Mouse (Mus musculus) gastrocnemius, postnatal 4 days (tissue): ENCODE data around the gene Adamtsl1. TPM values are rescaled to one million over a fixed set of nuclear protein-coding genes. Genes with fewer than 3 reads are reported as not detected.

Experiments
- DNase-seq, 2 experiments: peaks; one replicate each; pipeline ENCODE4 v3.0.0; 2021 to 2022; ENCODE audit warnings: low spot score in 2 of 2, mixed read lengths in 2 of 2
- total RNA-seq, 2 experiments: library from RNA; stranded (reverse); gene quantifications; 2 replicates each; pipeline ENCODE4 v1.2.3; 2021

Adamtsl1 gene
- total RNA-seq, 2 experiments from 2014 or later = 25.0 to 26.6 TPM

DNA sequence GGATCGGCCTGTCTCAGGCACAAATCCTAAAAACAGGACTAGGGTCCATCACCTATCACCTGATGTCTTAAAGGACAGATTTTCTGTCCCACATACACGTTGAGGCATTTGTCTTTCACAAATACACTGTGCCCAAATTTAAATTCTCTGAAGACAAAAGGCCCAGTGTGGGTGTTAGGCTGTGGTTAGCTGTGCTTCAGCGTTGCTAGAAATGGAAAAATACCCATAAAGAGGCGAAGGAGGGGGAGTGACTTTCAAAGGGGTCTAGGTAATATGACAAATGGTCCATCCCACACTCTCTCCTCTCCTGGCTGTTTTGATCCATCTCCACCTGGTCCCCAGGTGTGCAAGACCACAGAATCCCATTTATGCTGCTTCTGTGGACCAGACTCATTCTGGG, 404.4 kb downstream of the Adamtsl1 start:
- no peak for DNase-seq

DNA sequence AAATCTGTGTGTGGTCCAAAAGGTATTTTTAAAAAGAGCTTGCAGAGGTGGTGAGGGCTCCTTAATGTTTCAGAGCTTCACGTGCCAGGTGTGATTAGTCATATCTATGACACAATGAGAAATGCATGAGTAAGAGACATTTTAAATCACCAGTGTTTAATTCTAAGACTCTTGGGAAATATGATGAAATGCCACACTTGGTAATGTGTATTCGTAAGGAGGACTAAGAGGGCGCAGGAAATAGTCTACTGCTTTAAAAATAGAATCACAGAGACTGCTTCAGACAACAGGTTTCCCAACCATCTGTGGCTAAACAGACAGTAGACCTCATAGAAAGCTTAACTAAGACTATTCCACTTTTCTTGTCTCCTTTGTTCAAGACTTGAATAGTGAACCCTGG, 406.5 kb downstream of the Adamtsl1 start:
- DNase-seq = no peak

DNA sequence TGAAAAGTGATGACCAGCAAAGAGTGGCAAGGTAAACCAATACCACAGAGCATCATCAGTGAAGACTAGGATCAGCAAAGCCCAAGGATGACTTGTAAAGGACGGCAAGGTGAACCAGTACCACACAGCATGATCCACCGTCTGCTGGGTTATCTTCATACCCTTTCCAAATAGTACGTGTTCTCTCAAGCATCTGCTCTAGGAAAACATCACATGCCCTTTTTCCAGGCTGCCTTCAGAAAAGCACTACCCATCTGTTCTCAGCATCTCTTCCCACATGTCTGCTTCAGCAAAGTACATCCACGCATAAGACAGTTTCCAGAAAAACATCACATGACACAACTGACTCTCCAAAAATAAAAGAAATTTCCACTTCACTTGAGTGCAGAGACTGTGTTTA, 408.8 kb downstream of the Adamtsl1 start:
- no peak for DNase-seq

DNA sequence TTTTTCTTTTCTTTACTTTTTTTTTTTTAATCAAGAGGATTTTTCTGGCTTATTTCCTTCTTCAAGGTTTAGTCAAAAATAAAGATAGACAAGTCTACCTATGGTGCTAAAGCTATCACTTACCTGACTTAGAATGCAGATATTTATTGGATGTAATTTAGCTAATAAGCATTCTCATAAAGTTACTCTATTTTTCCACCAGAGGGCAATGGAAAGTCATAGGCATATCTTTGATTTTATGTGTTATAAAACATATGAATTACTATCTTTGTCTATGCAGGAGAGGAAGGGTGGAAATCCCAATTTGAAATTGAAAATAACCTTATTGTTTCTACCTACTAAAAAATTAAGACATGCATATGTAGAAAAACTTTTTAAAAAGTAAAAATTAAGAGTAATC, 418.2 kb downstream of the Adamtsl1 start:
- no peak for DNase-seq

DNA sequence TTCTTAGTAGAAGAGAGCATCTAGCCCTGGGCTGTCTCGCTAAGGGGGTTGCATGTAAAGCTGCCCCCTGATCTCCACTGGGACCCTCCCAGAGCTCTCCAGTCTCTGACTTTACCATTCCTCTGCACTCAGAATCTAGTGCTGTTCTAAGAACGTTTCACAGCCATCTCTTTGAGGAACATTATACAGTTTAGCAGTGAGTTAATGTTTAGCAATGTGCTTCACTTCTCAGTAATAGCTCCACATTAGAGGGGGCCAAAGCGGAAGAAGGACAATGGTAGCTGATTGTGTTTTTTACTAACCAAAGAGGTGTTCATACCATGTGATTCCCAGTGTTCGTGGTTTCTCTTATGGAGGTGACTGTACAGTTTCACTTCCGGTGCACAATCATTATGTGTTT, 425.5 kb downstream of the Adamtsl1 start:
- no peak for DNase-seq

DNA sequence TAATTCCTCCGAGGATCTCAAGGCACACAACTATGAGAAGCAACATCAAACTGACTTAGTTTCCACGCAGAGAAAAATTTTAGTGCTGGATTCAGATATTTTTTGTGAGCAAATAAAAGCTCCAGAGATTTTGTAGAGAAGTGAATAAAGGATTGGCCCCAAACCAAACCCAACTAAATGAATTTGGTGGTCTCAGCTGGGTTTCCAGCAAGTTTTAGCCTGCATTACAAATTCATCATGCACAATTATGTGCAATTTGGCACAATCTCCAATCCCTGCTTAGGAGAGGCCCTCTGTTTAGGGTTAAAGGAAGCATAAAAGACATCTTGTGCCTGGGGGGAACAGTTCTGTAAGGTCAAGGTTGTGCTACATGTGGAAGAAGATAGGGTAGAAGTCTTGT, 427.9 kb downstream of the Adamtsl1 start:
- no peak for DNase-seq

DNA sequence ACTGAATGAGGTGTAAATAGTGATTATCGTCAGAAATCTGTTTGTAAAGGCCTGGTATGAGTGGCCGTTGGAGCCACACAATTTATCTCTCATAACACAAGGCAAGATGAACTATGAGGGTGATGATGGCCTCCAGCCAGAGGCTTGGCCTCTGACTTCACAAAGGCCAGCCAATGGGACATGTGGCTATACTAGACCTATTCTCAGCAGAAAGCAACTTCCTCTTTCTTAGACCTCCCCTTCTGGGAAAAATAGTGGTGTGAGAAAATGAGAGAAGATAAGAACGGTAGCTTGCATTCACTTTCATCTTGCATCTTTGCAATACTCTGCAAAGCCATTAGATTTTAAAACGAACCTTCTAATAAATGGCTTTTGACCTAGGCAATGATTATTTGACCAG, 439.6 kb downstream of the Adamtsl1 start:
- DNase-seq = no peak

DNA sequence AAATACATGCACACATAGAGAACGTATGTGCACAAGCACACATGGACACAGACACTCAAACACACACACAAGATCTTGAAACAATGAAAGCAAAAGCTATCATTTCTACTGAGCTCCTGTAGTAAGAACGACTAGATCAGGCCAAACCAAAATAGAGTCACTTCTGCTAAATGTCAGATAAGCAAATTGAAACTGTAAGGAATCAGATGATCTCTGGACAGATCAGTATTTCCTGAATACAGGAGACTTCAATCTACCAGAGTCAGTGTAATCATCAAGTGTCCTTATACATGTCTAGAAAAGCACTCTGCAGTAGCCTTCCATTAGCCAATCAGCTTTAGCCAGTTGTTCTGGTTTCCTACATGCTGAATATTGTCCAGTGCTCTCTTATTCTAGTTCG, 441.4 kb downstream of the Adamtsl1 start:
- no peak for DNase-seq

DNA sequence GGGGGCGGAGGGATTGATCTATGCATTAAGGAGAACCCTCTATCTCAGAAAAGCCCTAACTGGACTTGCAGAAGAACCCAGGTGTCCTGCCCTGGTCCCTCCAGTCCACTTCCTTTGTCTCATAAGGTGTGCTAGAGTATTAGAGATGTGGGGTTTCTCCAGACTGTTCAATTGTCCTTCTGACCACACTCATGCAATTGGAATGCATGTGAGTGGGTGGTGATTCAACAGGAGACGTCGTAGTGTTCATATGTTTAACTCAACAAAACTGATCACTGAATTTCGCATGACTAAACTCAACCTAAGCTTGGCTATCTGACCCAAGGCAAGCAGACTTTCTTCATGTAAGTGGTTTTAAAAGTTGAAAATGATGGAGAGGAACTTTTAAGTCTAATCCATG, 443.3 kb downstream of the Adamtsl1 start:
- no peak for DNase-seq

DNA sequence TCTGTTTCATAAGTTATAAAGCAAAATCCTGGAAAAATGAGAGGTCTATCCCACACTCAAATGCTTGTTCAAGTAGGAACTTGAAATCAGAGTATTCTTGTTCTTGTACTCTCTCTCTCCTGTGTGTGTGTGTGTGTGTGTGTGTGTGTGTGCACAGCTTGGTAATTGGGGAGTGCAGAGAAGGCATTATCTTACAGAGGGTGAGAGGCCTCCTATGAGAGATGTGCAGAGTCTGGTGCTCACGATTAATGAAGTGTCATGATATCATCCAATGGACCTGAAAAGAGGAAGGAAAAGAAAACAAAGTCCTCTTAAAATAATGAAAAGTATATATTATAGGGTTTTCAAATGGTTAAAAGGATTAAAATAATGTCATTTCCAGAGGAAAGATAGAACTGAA, 443.9 kb downstream of the Adamtsl1 start:
- DNase-seq = no peak

DNA sequence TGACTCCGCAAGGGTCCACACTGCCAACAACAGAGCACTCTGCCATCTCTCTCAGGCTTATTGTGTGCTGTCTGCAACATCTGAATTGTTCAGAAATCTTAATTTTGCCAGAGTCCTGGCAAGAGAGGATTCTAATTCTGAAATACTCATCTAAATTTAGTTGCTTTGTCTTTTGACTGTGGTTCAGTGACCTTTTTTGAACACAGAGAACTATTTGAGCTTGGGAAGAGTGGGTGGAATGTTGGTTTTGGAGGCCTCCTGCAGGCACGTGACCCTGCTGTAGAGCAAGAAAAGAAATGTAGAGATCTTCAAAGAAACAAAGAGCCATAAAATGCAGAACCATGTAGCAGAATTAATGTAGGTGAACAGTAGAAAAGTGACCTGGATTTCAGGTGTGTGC, 445.0 kb downstream of the Adamtsl1 start:
- DNase-seq = no peak

DNA sequence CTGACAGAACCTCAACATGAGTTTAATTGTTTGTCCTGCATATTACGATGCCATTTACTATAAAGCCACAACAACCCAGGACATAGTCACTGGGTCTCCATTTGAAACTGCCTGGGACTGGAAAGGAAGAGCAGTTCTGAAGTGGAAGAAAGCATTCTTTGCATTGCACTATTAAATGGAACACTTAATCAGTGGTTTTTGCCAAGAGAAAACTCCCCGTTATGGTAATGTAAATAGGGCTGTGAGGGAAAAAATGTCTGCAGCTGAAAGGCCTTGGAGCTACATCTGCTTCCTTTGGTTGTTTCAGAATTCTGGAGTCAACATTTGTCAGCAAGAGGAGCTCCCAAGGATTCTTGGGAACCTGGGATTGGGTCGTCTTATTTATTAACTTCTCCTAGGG, 462.2 kb downstream of the Adamtsl1 start:
- no peak for DNase-seq

DNA sequence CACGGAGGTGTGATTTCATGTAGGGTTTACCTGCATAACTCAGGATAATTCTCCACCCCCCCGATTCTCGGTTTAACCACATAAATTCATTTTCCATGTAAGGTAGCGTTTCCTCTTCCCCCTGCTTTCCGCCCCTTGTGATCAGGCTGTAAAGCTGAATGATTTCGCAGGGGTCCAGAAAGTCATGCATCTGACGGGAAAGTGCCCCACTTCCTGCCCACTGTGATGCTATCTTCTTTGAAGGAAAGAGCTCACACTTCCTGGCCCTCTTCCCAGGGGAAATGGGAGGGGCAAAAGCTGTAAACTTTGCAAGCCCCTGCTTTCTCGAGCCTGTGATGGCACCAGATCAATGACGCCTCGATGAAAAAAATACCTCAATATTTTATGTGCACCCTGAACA, 465.2 kb downstream of the Adamtsl1 start:
- DNase-seq = no peak

DNA sequence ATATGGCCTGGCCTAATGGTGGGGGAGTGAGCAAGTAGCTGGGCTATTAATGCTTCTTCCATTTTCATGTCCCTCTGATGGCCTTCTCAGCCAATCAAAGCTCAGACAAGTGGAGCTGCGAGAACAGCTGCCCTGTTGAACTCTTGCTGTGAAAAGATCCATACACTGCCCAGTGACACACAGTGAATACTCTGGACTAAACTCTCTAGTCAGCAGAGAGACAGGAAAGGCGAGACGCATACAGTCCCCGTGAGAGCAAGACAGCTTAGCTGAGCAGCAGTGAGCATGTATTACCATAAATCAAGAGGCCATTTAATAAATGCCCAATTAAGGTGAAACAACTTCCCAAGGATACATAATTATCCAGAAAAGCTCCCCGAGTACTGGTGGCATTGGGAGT, 492.6 kb downstream of the Adamtsl1 start:
- DNase-seq = no peak

DNA sequence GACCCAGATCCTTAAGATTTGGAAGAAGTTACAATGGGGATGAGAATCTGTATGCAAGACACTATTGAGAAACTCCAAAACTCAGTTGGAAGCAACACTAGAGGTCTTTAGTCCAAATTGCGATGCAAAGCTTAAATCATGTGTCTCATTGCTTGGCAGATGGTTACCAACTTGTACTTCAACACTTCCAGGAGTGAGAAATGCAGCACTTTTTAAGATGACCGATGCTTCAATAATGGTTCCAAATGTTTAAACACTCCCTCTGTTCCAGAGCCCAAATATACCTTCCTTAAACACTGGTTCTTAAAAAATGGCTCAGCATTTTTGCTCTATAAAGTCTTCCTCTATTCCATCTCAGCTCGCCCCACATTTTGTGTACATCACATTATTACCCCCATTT, 499.7 kb downstream of the Adamtsl1 start:
- no peak for DNase-seq

DNA sequence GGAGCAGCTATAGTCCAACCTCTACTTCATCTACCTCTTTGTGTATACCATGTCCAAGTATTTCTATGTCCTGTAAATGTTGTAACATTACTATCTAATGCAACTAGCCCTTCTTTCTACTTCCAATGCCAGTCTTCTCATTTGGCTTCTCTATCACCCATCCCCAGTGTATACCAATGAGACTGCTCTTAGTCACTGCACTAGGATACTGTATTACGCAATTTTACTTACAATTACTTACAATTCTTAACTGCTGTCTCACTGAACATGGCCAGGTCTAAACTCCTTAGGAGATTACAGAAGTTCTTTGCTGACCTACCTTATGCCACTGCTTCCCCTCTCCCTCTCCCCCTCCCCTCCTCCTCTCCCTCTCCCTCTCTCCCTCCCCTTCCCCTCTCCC, 505.0 kb downstream of the Adamtsl1 start:
- DNase-seq = no peak

DNA sequence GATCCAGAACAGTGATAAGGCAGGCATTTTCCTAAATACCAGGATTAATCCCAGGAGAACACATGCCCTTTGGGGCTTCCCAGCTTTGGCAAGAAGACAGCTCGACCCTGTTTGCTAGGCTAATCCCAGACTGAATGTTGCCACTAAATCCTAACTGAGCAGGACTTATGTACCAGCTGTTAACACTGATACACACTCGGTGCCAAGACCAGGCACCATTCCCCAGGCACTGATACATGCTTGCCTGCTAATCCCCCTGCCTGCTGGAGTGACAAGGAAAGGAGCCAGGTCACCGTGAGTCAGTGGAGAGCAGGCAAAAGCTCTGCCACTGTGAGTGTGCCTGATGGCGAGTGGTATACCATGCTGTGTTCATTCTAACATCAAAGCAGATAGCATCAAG, 505.6 kb downstream of the Adamtsl1 start:
- DNase-seq = peak in 1 of 2 experiments; percentile 26

DNA sequence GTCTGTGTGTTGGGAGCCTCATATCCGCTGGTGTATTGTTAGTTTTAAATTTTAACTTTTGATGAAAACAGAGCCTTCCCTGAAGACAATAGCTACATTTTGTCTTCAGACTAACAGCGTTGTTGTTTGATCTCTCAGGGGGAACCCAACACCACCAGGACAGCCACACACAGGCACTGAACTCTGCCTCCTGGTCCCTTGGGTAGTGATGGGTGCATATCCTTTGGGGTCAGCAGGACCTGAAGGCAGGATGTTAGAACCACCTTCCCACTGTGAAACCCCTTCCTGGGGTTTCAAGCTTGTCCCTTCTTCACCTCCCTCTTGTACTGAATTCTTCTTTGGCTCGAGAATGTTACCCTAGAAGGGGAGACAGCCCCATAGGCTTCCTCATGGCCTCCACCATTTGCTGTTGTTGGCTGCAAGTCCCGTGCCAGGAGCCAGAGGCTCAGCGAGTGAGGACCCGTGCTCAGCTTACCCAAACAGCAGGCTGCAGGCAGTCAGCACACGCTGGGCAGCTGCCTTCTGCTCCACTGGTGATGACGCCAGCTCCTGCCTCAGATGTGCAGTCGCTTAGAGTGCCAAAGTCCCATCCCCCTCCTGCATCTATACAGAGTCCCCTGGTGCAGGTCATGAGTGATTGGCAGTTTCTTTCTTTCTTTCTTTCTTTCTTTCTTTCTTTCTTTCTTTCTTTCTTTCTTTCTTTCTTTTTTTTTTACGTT, 506.6 kb downstream of the Adamtsl1 start:
- DNase-seq = peak in 1 of 2 experiments; percentile 31

DNA sequence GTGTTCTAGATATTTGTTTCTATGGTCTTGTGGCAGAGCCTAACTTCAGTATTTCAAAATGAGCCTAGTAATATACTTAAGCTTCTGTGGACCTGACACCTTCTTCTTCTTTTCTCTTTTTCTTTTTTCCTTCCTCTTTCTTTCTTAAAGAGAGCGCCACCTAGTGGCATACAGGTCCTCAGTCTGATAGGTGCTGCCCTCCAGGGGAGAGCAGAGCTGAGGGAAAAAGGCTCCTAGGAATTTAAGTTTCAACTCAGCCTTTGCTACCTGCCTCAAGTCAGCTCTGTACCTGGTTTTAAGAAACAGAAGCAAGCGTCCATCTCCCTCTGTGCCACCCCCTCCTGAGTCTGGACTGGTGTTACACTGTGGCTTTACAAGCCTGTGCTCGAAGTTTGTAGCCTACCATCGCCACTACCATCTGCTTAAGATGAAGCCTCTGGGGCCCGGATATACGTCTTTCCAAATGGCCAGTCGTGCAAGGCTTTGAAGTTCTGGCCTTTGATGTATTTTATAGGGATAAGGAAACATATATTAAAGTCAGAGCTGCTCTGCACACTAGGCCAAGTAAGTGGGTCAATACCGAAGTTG, 510.7 kb downstream of the Adamtsl1 start:
- DNase-seq = peak in 1 of 2 experiments; percentile 27

DNA sequence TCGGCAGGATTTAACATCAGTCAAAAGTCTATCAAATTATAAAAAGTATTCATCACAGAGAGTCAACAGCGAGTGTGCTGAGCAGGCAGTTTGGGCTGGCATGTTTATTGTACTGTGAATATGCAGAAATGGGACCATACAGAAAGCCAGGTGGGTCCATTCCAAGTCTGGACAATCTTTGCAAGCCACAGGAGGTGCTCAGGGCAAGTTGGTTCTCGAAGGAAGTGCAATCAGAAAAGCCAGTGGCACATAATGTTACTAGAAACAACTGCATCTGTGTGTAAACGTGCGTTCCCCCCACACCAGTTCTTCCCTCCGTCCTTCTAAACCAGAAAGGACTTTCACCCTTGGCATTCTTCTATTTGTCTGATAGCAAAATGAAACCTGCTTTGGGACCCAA, 515.5 kb downstream of the Adamtsl1 start:
- DNase-seq = no peak

DNA sequence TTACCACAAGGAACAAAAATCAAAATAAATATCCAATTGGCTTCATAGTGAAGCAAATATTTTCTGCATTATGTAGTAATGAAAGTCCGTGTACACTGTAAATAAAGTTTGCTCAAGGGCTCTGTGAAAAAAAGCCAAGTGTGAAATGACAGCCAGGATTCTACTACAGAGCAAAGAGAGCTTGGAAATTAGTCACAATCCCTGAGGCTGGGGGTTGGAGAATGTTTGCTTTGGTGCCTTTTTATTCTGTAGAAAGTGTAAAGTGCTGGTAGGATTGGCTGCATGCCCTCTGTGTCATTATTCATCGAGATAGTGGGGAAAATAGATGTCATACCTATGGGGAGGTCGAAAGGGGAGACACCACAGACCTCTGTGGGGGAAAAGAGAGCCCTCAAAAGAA, 516.2 kb downstream of the Adamtsl1 start:
- DNase-seq = no peak

DNA sequence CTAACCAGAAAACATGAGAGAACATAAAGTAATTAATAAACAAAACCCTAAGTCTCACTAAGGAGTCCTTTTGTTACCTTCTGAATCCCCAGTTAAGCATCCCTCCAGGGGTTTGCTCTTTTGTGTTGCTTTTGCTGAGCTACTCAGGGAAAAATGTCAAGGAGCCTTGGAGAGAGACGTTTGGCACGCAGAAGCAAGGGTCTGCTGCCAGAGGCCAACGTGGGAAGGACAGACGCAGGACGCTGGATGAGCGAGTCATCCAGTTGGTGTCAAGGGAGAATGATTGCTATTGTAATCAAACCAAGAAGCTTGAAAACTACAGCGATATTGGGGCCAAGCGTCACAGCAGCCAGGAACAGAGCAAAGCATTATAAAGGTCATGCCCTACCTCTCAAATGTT, 517.1 kb downstream of the Adamtsl1 start:
- no peak for DNase-seq

DNA sequence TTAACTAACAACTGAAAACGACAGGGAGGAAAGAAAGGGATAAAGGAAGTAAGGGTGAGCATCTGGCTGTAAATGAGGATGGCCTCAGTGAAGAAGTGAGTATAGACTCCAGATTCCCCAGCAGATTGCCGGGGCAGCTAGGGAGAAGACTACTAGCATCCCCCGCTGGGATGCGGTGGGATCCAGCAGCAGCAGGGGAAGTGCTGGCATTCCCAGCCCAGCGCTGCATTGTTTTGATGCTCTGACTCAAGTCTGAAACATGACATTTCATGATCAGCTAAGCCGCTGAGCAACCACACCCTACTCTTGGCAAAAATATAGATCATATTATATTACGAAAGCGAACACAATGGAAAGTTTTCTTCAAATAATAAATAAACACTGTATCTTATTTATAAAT, 526.9 kb downstream of the Adamtsl1 start:
- DNase-seq = peak in 1 of 2 experiments; percentile 16
